Mouse (Mus musculus) kidney, adult 2 months (tissue): ENCODE measurements around the gene Zfp213.

Experiments
- CTCF ChIP-seq: fragments of 200-500 bp; conservative IDR thresholded peaks from 2 replicates; pipeline ENCODE4 v1.5.1; 2011; ENCODE audit warnings: low read depth, mild to moderate bottlenecking, control low read depth, low read length, moderate library complexity, mixed read lengths; ENCODE audit not compliant: insufficient read depth, insufficient read length
- POLR2A ChIP-seq: fragments of 200-500 bp; IDR thresholded peaks from one replicate; pipeline ENCODE4 v1.6.1; 2011; ENCODE audit warnings: low read depth, low read length, control low read depth

GRCm38 (mm10) chr17:23600641-23601622, 36.9 kb upstream of the Zfp213 start, which contains the start of gene Zscan10:
- TF ChIP-seq POLR2A, result no peak
- no peak for TF ChIP-seq CTCF
